Mouse (Mus musculus): ENCODE measurements around the gene Fcho1.

The Fcho1 gene

GRCm38 (mm10) chr8:71660325-71661120, 65.0 kb downstream of the Fcho1 start:
- peak; percentile 62 to 65 for DNase-seq (ENCODE audit: low spot score in 2 of 2)

- no peak for DNase-seq (ENCODE audit: low spot score in 2 of 2)
Measured at GRCm38 (mm10) chr8:71659751-71660150, 65.8 kb downstream of the Fcho1 start.

- DNase-seq (ENCODE audit: low spot score in 2 of 2), result no peak
Measured at GRCm38 (mm10) chr8:71658515-71659049, 66.9 kb downstream of the Fcho1 start.
